Mouse (Mus musculus) bone marrow macrophage, adult 2 months (primary cell): ENCODE data around the gene Tnfrsf22.

Source experiments
- CTCF ChIP-seq: IDR thresholded peaks from 2 replicates; pipeline ENCODE4 v1.5.1; 2012; ENCODE audit warnings: low read depth, mild to moderate bottlenecking, low read length, moderate library complexity
- POLR2A ChIP-seq: IDR thresholded peaks from 2 replicates; pipeline ENCODE4 v1.6.1; 2012; ENCODE audit warnings: mild to moderate bottlenecking, low read depth, low read length, borderline replicate concordance

DNA sequence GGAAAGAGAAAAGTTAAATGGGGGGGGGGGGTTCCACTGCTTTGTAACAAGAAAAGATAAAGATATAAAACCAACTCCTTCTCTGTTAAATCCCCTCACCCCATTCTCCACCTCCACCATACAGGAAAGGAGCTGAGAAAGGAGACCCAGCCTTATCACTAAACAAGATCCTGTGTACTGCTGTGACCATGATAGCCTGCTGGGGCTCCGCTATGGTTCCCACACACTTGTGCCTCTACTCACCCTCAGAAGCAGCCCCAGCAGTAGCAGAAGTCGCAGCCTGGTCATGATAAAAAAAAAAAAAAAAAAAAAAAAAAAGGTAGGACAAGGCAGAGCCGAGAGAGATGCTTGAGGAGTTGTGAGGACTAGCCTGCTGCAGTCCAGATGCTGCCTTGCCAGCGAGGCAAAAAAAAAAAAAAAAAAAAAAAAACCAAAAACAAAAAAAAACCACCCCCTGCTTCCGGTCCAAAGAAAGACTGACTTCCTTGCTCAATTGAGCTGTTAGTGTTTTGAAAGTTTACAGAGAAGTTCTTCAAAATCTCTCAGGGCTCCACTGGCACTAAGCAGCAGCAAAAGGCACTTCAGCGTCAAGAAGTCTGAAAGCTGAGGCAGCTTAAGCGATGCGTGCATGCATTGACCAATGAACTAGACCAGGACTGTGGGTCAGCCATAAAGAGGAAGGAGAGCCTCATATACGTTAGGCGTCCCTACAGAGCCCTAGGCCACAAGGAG lies 21.7 kb downstream of the Tnfrsf22 start:
- no peak for TF ChIP-seq CTCF
- TF ChIP-seq POLR2A = no peak
